Mouse (Mus musculus): ENCODE measurements around the gene Fosl2. TPM values are rescaled to one million over a fixed set of nuclear protein-coding genes. Genes with fewer than 3 reads are reported as not detected.

Fosl2 gene
- 0.63 and 0.72 TPM in 2 replicates for polyA plus RNA-seq (2016; fragmentation: Nextera tagmentation; extraction: Ambion mirVana)

- WGBS: under 1% methylated on average over 80 of the region's 85 CpGs
- Histone ChIP-seq H3K9me3 (no peaks in the 10 kb centered on the region), H3K9ac (peak within 1 kb of the TSS; percentile 61), H3K4me2 (replicated peaks) (peak within 1 kb of the TSS; percentile 91), H3K4me1 (peaks cover 19% of the 10 kb centered on the region), H3K36me3 (no peaks in the 10 kb centered on the region), H3K27me3 (replicated peaks) (peaks cover 71% of the 10 kb centered on the region), H3K4me3 (peak within 1 kb of the TSS; percentile 54), H3K27ac (no peak within 1 kb of the TSS)
- ATAC-seq (ENCODE audit: low FRiP score, low read depth): peak; percentile 76
Measured at GRCm38 (mm10) chr5:32135336-32136206, at the start of gene Fosl2. TSS of gene Fosl2 (plus strand) at chr5:32135801.

- Histone ChIP-seq H3K4me2 (replicated peaks) (no peak overlapping the region), H3K27me3 (replicated peaks) (no peaks in the 10 kb centered on the region), H3K4me1 (0 out of 2 replicates have a peak, but pooled peaks cover 3% of the 10 kb centered on the region), H3K36me3 (no peaks in the 10 kb centered on the region), H3K9ac (no peak overlapping the region), H3K27ac (no peak overlapping the region), H3K4me3 (no peak overlapping the region), H3K9me3 (no peaks in the 10 kb centered on the region)
- ATAC-seq (ENCODE audit: low FRiP score, low read depth): no peak
- WGBS: 87% methylated on average over 2 of the region's 2 CpGs
Measured at GRCm38 (mm10) chr5:32085971-32086370, 49.6 kb upstream of the Fosl2 start.

GRCm38 (mm10) chr5:32086526-32087090, 49.0 kb upstream of the Fosl2 start:
- Histone ChIP-seq H3K27ac (no peak overlapping the region), H3K27me3 (replicated peaks) (no peaks in the 10 kb centered on the region), H3K4me3 (no peak overlapping the region), H3K9ac (no peak overlapping the region), H3K4me1 (no peaks in the 10 kb centered on the region), H3K36me3 (no peaks in the 10 kb centered on the region), H3K9me3 (no peaks in the 10 kb centered on the region), H3K4me2 (replicated peaks) (no peak overlapping the region)
- 85% methylated on average over 6 of the region's 6 CpGs for WGBS
- no peak for ATAC-seq (ENCODE audit: low FRiP score, low read depth)

GRCm38 (mm10) chr5:32089481-32089880, 46.1 kb upstream of the Fosl2 start:
- no peaks in the 10 kb centered on the region for H3K36me3 ChIP-seq
- no peak overlapping the region for H3K4me3 ChIP-seq
- WGBS: 56% methylated on average over 5 of the region's 5 CpGs
- H3K4me1 ChIP-seq: no peaks in the 10 kb centered on the region
- H3K27ac ChIP-seq: no peak overlapping the region
- no peak overlapping the region for H3K4me2 ChIP-seq (replicated peaks)
- no peak for ATAC-seq (ENCODE audit: low FRiP score, low read depth)
- no peak overlapping the region for H3K9ac ChIP-seq
- H3K9me3 ChIP-seq: no peaks in the 10 kb centered on the region
- H3K27me3 ChIP-seq (replicated peaks): no peaks in the 10 kb centered on the region

GRCm38 (mm10) chr5:32092281-32092680, 43.3 kb upstream of the Fosl2 start:
- Histone ChIP-seq H3K4me3 (no peak overlapping the region), H3K36me3 (no peaks in the 10 kb centered on the region), H3K4me1 (no peaks in the 10 kb centered on the region), H3K27ac (no peak overlapping the region), H3K4me2 (replicated peaks) (no peak overlapping the region), H3K27me3 (replicated peaks) (no peaks in the 10 kb centered on the region), H3K9me3 (no peaks in the 10 kb centered on the region), H3K9ac (no peak overlapping the region)
- ATAC-seq (ENCODE audit: low FRiP score, low read depth): no peak

GRCm38 (mm10) chr5:32098691-32099090, 36.9 kb upstream of the Fosl2 start:
- Histone ChIP-seq H3K4me3 (no peak overlapping the region), H3K9me3 (no peaks in the 10 kb centered on the region), H3K9ac (no peak overlapping the region), H3K4me2 (replicated peaks) (no peak overlapping the region), H3K4me1 (0 out of 2 replicates have a peak, but pooled peaks cover 3% of the 10 kb centered on the region), H3K36me3 (no peaks in the 10 kb centered on the region), H3K27me3 (replicated peaks) (no peaks in the 10 kb centered on the region), H3K27ac (no peak overlapping the region)
- ATAC-seq (ENCODE audit: low FRiP score, low read depth): no peak
- 81% methylated on average over 3 of the region's 3 CpGs for WGBS

- Histone ChIP-seq H3K27ac (no peak overlapping the region), H3K36me3 (no peaks in the 10 kb centered on the region), H3K4me1 (0 out of 2 replicates have a peak, but pooled peaks cover 3% of the 10 kb centered on the region), H3K4me2 (replicated peaks) (no peak overlapping the region), H3K9ac (no peak overlapping the region), H3K4me3 (no peak overlapping the region), H3K27me3 (replicated peaks) (no peaks in the 10 kb centered on the region), H3K9me3 (no peaks in the 10 kb centered on the region)
- WGBS: 50% methylated on average over 5 of the region's 5 CpGs
- ATAC-seq (ENCODE audit: low FRiP score, low read depth): no peak
Measured at GRCm38 (mm10) chr5:32102484-32102883, 33.1 kb upstream of the Fosl2 start.

GRCm38 (mm10) chr5:32102971-32103431, 32.6 kb upstream of the Fosl2 start:
- Histone ChIP-seq H3K4me2 (replicated peaks) (no peak overlapping the region), H3K9me3 (no peaks in the 10 kb centered on the region), H3K9ac (no peak overlapping the region), H3K4me3 (no peak overlapping the region), H3K4me1 (0 out of 2 replicates have a peak, but pooled peaks cover 3% of the 10 kb centered on the region), H3K36me3 (no peaks in the 10 kb centered on the region), H3K27ac (no peak overlapping the region), H3K27me3 (replicated peaks) (no peaks in the 10 kb centered on the region)
- no peak for ATAC-seq (ENCODE audit: low FRiP score, low read depth)
- 79% methylated on average over 6 of the region's 6 CpGs for WGBS

- H3K36me3 ChIP-seq: no peaks in the 10 kb centered on the region
- H3K27me3 ChIP-seq (replicated peaks): no peaks in the 10 kb centered on the region
- 0 out of 2 replicates have a peak, but pooled peaks cover 3% of the 10 kb centered on the region for H3K4me1 ChIP-seq
- H3K4me3 ChIP-seq: no peak overlapping the region
- H3K4me2 ChIP-seq (replicated peaks): no peak overlapping the region
- no peak overlapping the region for H3K9ac ChIP-seq
- no peaks in the 10 kb centered on the region for H3K9me3 ChIP-seq
- no peak overlapping the region for H3K27ac ChIP-seq
- WGBS: 93% methylated on average over 1 of the region's 1 CpGs
- ATAC-seq (ENCODE audit: low FRiP score, low read depth): no peak
Measured at GRCm38 (mm10) chr5:32103545-32103944, 32.1 kb upstream of the Fosl2 start.

- 88% methylated on average over 12 of the region's 12 CpGs for WGBS
- 0 out of 2 replicates have a peak, but pooled peaks cover 3% of the 10 kb centered on the region for H3K4me1 ChIP-seq
- no peak overlapping the region for H3K9ac ChIP-seq
- H3K36me3 ChIP-seq: no peaks in the 10 kb centered on the region
- H3K9me3 ChIP-seq: no peaks in the 10 kb centered on the region
- H3K4me2 ChIP-seq (replicated peaks): no peak overlapping the region
- no peak overlapping the region for H3K27ac ChIP-seq
- no peaks in the 10 kb centered on the region for H3K27me3 ChIP-seq (replicated peaks)
- no peak overlapping the region for H3K4me3 ChIP-seq
- no peak for ATAC-seq (ENCODE audit: low FRiP score, low read depth)
Measured at GRCm38 (mm10) chr5:32104119-32104990, 31.2 kb upstream of the Fosl2 start.

GRCm38 (mm10) chr5:32106473-32107140, 29.0 kb upstream of the Fosl2 start:
- WGBS: 93% methylated on average over 5 of the region's 5 CpGs
- Histone ChIP-seq H3K27me3 (replicated peaks) (no peaks in the 10 kb centered on the region), H3K9me3 (no peaks in the 10 kb centered on the region), H3K36me3 (no peaks in the 10 kb centered on the region), H3K4me3 (no peak overlapping the region), H3K4me2 (replicated peaks) (no peak overlapping the region), H3K4me1 (0 out of 2 replicates have a peak, but pooled peaks cover 3% of the 10 kb centered on the region), H3K9ac (no peak overlapping the region), H3K27ac (no peak overlapping the region)
- ATAC-seq (ENCODE audit: low FRiP score, low read depth): no peak
